Mouse (Mus musculus) midbrain, embryonic 10.5 days (tissue): ENCODE results near the gene Gpr182. TPM values are rescaled to one million over a fixed set of nuclear protein-coding genes. Genes with fewer than 3 reads are reported as not detected.

ENCODE experiments used
- DNase-seq: peaks from one replicate; pipeline ENCODE4 v3.0.0-alpha.2; 2017; ENCODE audit warnings: low spot score
- H3K27ac ChIP-seq: fragments of 300-500 bp; sonication (generic); replicated peaks from 2 replicates; pipeline ENCODE4 v1.5.1; 2016; ENCODE audit warnings: mild to moderate bottlenecking
- H3K27me3 ChIP-seq: fragments of 300-500 bp; sonication (generic); 2 replicates; pipeline ENCODE4 v1.6.1; 2016; ENCODE audit warnings: low read depth, mild to moderate bottlenecking; ENCODE audit not compliant: poor library complexity, severe bottlenecking
- H3K36me3 ChIP-seq: fragments of 300-500 bp; sonication (generic); 2 replicates; pipeline ENCODE4 v1.6.1; 2016; ENCODE audit warnings: mild to moderate bottlenecking, moderate library complexity
- H3K4me1 ChIP-seq: fragments of 300-500 bp; sonication (generic); 2 replicates; pipeline ENCODE4 v1.6.1; 2016
- H3K4me3 ChIP-seq: fragments of 300-500 bp; sonication (generic); 2 replicates; pipeline ENCODE4 v1.5.1; 2016; ENCODE audit warnings: mild to moderate bottlenecking, moderate library complexity
- H3K9me3 ChIP-seq: fragments of 300-500 bp; sonication (generic); replicated peaks from 2 replicates; pipeline ENCODE4 v1.6.1; 2016; ENCODE audit warnings: mild to moderate bottlenecking
- WGBS: fragments of 180-500 bp; shearing (Covaris S2); methylation state at CpG from one replicate; pipeline ENCODE4 v1.1.7; 2016; 5-methylcytosine and 5-hydroxymethylcytosine counted together
- polyA plus RNA-seq: library from polyadenylated mRNA; unstranded; fragments of >200 nt; fragmentation: Nextera tagmentation; extraction: Ambion mirVana; gene quantifications from 2 replicates; pipeline ENCODE4 v1.2.1, GENCODE M21; 2016

The Gpr182 gene
- polyA plus RNA-seq, 1 experiment from 2014 or later, result 0.32 TPM

DNA sequence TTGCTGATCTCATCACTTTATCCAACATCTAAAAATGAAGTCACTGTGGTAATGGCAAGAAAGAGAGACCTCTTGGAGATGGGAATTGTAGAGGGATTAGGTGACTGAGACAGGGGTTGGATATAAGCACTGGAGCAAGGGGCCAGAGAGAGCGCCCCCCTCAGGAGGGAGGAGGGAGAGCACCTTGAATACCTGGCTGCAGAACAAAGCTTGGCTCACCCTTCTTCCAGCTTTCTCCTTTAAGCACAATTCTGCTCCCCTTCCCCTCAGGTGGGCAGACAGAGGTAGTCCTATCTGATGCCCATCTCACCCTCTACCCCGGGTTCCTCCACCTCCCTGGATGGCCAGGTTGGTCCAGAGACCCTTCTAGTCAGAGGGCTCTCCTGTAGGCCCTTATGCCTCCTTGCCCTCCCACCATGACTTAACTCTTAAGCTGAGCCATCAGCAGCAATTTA, 46.7 kb downstream of the Gpr182 start, which contains the start of gene Myo1a:
Gene Myo1a (plus strand): TSS at position 405 of the 455 bp plus-strand sequence.
- no peak for DNase-seq
- H3K27ac ChIP-seq, result no peak within 1 kb of the TSS
- 68% methylated on average over 2 of the region's 2 CpGs for WGBS
- H3K27me3 ChIP-seq, result no peaks in the 10 kb centered on the region
- no peaks in the 10 kb centered on the region for H3K4me1 ChIP-seq
- H3K9me3 ChIP-seq, result no peaks in the 10 kb centered on the region
- H3K4me3 ChIP-seq, result no peak within 1 kb of the TSS
- peaks cover 8% of the 10 kb centered on the region; the same call in 1 of the 2 replicates for H3K36me3 ChIP-seq

DNA sequence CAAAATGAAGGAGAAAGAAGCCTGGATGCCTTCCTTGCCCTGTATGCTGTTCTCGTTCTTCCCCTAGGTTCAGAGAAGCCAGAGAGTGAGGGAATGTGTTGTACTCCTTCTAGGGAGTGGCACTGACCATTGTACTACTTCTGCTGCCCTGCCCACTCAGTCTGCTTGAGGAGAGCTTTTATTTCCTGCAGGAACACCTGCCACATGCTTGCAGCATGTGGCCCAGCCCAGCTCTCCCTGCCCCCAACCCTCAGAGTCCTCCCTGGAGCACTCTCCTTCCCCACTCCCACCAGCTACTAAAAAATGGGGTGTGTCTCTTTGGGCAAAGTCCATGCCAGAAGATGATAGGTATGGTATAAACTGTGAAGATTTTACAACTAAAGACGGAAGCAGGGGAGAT, 47.2 kb downstream of the Gpr182 start:
- WGBS, result 72% methylated on average over 2 of the region's 2 CpGs
- peaks cover 13% of the 10 kb centered on the region for H3K36me3 ChIP-seq
- DNase-seq, result no peak
- no peak overlapping the region for H3K4me3 ChIP-seq
- H3K9me3 ChIP-seq, result no peaks in the 10 kb centered on the region
- H3K4me1 ChIP-seq, result no peaks in the 10 kb centered on the region
- no peaks in the 10 kb centered on the region for H3K27me3 ChIP-seq
- no peak overlapping the region for H3K27ac ChIP-seq

DNA sequence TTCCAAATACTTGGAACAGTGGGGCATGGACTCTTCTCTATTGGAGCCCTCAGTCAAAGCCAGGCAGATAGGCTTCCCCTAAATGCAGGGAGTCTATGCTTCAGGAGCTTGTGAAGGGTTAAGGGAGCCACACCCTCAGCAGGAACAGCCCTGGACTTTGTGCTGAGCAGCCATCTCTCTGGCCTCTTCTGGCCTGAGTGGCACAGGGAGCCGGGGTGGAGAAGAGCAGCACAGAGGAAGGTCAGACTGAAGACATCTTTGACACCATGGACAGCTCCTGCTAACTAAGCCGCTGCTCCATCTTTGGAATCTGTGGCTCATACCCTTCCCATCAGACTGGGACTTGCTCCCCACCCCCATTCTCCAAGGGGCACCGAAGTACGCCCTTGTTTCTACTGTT, 48.2 kb downstream of the Gpr182 start:
- Histone ChIP-seq H3K4me1 (no peaks in the 10 kb centered on the region), H3K27me3 (no peaks in the 10 kb centered on the region), H3K9me3 (no peaks in the 10 kb centered on the region), H3K27ac (no peak overlapping the region), H3K4me3 (no peak overlapping the region), H3K36me3 (peaks cover 23% of the 10 kb centered on the region)
- WGBS, result 39% methylated on average over 4 of the region's 4 CpGs
- DNase-seq, result no peak

- H3K27ac ChIP-seq, result no peak overlapping the region
- H3K27me3 ChIP-seq, result no peaks in the 10 kb centered on the region
- no peak overlapping the region for H3K4me3 ChIP-seq
- no peaks in the 10 kb centered on the region for H3K9me3 ChIP-seq
- 94% methylated on average over 7 of the region's 7 CpGs for WGBS
- H3K4me1 ChIP-seq, result no peaks in the 10 kb centered on the region
- DNase-seq, result no peak
- peaks cover 61% of the 10 kb centered on the region for H3K36me3 ChIP-seq
Observed at GRCm38 (mm10) chr10:127698966-127699365, 52.6 kb downstream of the Gpr182 start.

Other genes starting within 250 kb of the Gpr182 start
- 5.2 and 5.8 TPM in 2 replicates for gene Ndufa4l2, start 236.8 kb downstream of the Gpr182 start, polyA plus RNA-seq
- 107 and 121 TPM in 2 replicates for gene Shmt2, start 229.3 kb downstream of the Gpr182 start, polyA plus RNA-seq
- gene Nxph4, start 217.2 kb downstream of the Gpr182 start, polyA plus RNA-seq, result 19.4 and 27.2 TPM in 2 replicates
- gene Lrp1, start 130.6 kb downstream of the Gpr182 start, polyA plus RNA-seq, result 54.9 and 69.8 TPM in 2 replicates
- 8.2 and 8.9 TPM in 2 replicates for gene Stat6, start 108.7 kb downstream of the Gpr182 start, polyA plus RNA-seq
- gene Nemp1, start 84.8 kb downstream of the Gpr182 start, polyA plus RNA-seq, result 9.0 TPM in 2 replicates
- 3.9 and 4.4 TPM in 2 replicates for gene Nab2, start 83.2 kb downstream of the Gpr182 start, polyA plus RNA-seq
- gene Myo1a, start 46.6 kb downstream of the Gpr182 start, polyA plus RNA-seq, result 0.41 and 0.69 TPM in 2 replicates
- gene Tac2, start 27.3 kb downstream of the Gpr182 start, polyA plus RNA-seq, result not detected in 2 replicates
- 4.3 and 4.7 TPM in 2 replicates for gene Zbtb39, start 12.2 kb downstream of the Gpr182 start, polyA plus RNA-seq
- gene Rdh1, start 8.0 kb upstream of the Gpr182 start, polyA plus RNA-seq, result 0.02 and 0.04 TPM in 2 replicates
- not detected in 2 replicates for gene Rdh16f1, start 8.1 kb upstream of the Gpr182 start, polyA plus RNA-seq
- 0.11 and 0.12 TPM in 2 replicates for gene Rdh9, start 24.7 kb upstream of the Gpr182 start, polyA plus RNA-seq
- not detected in 2 replicates for gene Rdh16, start 49.4 kb upstream of the Gpr182 start, polyA plus RNA-seq
- gene Rdh19, start 98.2 kb upstream of the Gpr182 start, polyA plus RNA-seq, result not detected in 2 replicates
- gene Rdh16f2, start 114.7 kb upstream of the Gpr182 start, polyA plus RNA-seq, result not detected in 2 replicates
- gene Rdh7, start 137.1 kb upstream of the Gpr182 start, polyA plus RNA-seq, result not detected in 2 replicates
- not detected in 2 replicates for gene Sdr9c7, start 146.8 kb upstream of the Gpr182 start, polyA plus RNA-seq